Mouse (Mus musculus) ES-CJ7 (cell line): ENCODE measurements around the gene Mettl27.
A peak's percentile ranks its signal among the peaks of the same experiment; 100 is the strongest.

ENCODE experiments used
- DNase-seq: peaks from one replicate; pipeline ENCODE4 v3.0.0; 2011; ENCODE audit warnings: low read depth, low spot score

The Mettl27 gene

GRCm38 (mm10) chr5:134932179-134932902 lies at the start of gene Mettl27:
TSS of gene Mettl27 (plus strand) at chr5:134932368.
- peak; percentile 96 for DNase-seq

GRCm38 (mm10) chr5:134883077-134883476 lies 49.1 kb upstream of the Mettl27 start:
- no peak for DNase-seq

- DNase-seq: no peak
Measured at GRCm38 (mm10) chr5:134887447-134888335, 44.5 kb upstream of the Mettl27 start.

GRCm38 (mm10) chr5:134888505-134888904 lies 43.7 kb upstream of the Mettl27 start:
- no peak for DNase-seq

- DNase-seq: no peak
Measured at GRCm38 (mm10) chr5:134890601-134891054, 41.5 kb upstream of the Mettl27 start.

- no peak for DNase-seq
Measured at GRCm38 (mm10) chr5:134891552-134891951, 40.6 kb upstream of the Mettl27 start.

- DNase-seq: no peak
Measured at GRCm38 (mm10) chr5:134892717-134893116, 39.5 kb upstream of the Mettl27 start.

GRCm38 (mm10) chr5:134895291-134895690 lies 36.9 kb upstream of the Mettl27 start:
- DNase-seq: no peak

GRCm38 (mm10) chr5:134896965-134897364 lies 35.2 kb upstream of the Mettl27 start:
- no peak for DNase-seq

- DNase-seq: no peak
Measured at GRCm38 (mm10) chr5:134897596-134897995, 34.6 kb upstream of the Mettl27 start.

- peak; percentile 63 for DNase-seq
Measured at GRCm38 (mm10) chr5:134901012-134901643, 31.0 kb upstream of the Mettl27 start.

GRCm38 (mm10) chr5:134901644-134902027 lies 30.5 kb upstream of the Mettl27 start:
- DNase-seq: no peak

GRCm38 (mm10) chr5:134906633-134907032 lies 25.5 kb upstream of the Mettl27 start, which contains the start of gene Tmem270:
TSS of gene Tmem270 (minus strand) at chr5:134906733.
- DNase-seq: no peak

- peak; percentile 97 for DNase-seq
Measured at GRCm38 (mm10) chr5:134907135-134907534, 25.0 kb upstream of the Mettl27 start.

GRCm38 (mm10) chr5:134911901-134912300 lies 20.3 kb upstream of the Mettl27 start:
- DNase-seq: no peak

- DNase-seq: no peak
Measured at GRCm38 (mm10) chr5:134913352-134913751, 18.8 kb upstream of the Mettl27 start.

GRCm38 (mm10) chr5:134913753-134914152 lies 18.4 kb upstream of the Mettl27 start:
- DNase-seq: no peak

- no peak for DNase-seq
Measured at GRCm38 (mm10) chr5:134914510-134914909, 17.7 kb upstream of the Mettl27 start.

GRCm38 (mm10) chr5:134915311-134915710 lies 16.9 kb upstream of the Mettl27 start, which contains the start of gene Cldn13:
TSS of gene Cldn13 (minus strand) at chr5:134915526.
- no peak for DNase-seq

- DNase-seq: peak; percentile 98
Measured at GRCm38 (mm10) chr5:134918071-134918832, 13.9 kb upstream of the Mettl27 start.

- DNase-seq: no peak
Measured at GRCm38 (mm10) chr5:134919097-134919496, 13.1 kb upstream of the Mettl27 start.
